Mouse (Mus musculus) yolk sac, embryonic 10.5 days (tissue): ENCODE results near the gene Mcl1.
A peak's percentile ranks its signal among the peaks of the same experiment; 100 is the strongest.
"Not testable (repeated sequence)": the region's sequence is repeated elsewhere in the genome, so short reads cannot be mapped to it uniquely, and the experiment has no call there.

Experiments used
- DNase-seq: peaks from one replicate; pipeline ENCODE4 v3.0.0-alpha.2; 2017; ENCODE audit warnings: low spot score

Gene Mcl1

DNA sequence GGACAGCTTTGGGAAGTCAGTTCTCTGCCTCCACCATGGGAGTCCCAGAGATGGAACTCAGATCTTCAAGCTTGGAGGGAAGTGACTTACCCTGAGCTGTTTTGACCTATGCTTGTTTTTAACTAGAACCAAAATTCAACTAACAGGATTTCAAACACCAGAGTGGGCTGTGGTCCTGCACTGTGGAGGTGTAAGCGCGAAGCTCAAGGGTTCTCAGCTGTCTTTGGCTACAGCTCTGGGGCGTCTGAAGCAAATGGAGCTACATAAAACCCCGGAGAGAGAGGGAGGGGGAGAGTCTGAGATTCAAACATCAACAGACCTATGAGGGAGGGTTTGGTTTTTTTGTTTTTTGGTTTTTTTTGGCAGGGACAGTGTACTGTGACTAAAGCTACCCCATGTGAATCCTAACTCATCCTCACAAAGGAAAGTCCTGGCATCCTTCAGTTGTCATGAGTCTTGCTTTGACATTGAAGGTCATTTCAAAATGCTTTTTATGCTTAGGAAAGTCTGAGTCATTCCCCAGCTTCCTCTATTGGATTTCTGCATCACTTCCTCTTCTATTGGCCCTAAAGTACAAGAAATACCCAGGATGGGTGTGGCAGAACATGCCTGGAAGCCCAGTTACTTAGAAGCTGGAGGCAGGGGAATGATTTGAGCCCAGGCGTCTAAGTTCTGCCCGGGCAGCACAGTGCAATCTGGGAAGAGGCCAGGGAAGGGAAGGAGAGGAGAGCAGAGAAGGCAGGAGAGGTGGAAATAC, 8.1 kb upstream of the Mcl1 start:
- DNase-seq = no peak

DNA sequence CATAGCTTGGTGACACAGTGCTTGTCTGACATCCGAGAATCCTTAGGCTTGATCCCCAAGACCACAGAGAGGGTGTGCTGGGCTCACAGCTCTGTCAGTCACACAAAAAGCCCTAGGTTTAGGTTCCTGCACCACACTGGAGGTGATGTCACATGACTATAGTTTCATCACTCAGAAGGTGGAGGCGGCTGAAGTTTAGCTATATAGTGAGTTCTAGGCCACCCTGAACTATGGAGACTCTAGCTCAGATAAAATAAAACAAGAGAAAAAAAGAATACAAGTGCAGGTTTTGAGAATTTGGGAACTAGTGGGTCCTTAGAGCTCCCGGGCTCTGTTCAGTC, 7.6 kb upstream of the Mcl1 start:
- DNase-seq = no peak

DNA sequence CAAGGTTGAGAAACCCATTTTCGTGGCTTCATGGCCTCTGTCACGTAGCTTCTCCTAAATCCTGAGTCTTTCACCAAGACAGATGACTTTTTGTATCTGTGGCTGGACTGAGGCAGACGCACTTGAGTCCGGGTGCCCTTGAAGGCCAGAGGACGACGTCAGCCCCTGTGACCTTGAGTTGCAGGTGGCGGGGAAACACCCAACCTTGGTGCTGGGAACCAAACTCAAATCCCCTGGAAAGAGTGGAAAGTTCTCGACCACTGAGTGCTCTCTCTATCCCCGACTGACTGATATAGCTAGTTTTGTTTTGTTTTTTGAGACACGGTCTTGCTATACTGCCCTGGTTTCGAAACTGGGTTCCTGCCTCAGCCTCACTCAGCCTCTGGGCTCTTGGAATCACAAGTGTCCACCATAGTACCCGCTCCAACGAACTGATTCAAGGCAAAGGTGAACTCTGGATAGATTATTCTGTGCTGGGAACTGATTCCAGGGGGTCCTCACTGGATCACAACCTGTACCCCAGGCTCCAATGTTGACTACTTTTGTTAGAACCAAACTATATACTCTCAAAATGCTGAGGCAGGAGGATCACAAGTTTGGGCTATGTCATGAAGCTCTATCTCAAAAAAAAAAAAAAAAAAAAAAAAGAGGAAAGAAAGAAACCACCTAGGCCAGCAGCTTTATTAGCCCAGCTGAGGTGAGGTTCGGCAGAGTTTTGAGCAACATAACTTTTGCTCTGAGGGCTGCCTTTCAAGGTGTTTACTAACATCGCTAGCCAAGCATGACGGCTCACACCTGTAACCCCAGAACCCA, 7.0 kb upstream of the Mcl1 start:
- DNase-seq = no peak

GRCm38 (mm10) chr3:95652204-95652811, 6.3 kb upstream of the Mcl1 start:
- DNase-seq = no peak

GRCm38 (mm10) chr3:95652871-95653270, 5.7 kb upstream of the Mcl1 start:
- DNase-seq = no peak

DNA sequence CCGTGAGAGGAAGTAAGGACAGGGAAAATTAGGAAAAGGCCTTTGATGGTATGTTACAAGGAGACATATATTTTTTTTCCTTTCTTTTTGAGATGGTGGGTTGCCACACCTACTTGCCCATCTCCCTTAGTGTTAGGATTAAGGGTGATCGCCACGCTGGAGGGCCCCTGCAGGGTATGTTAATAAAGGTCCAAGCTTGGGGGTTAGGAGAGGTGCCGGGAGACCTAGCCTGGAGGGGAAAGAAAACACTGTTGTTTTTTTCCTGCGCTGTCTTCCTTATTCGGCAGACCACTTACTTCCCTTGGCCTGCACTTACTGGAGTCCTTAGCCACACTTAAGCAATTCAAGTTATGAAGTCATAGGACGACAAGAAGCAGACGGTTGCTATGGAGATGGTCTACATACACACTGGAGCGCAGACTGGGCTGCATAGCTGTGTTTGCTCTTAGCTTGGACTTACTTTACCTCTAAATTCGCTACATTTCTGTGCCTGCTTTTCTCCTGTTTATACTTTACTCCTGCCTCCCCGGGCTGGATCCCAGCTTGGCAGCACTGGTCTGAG, 5.0 kb upstream of the Mcl1 start:
- peak; percentile 57 for DNase-seq

- not testable (repeated sequence) for DNase-seq
Observed at GRCm38 (mm10) chr3:95654371-95654770, 4.2 kb upstream of the Mcl1 start.

GRCm38 (mm10) chr3:95655437-95655836, 3.2 kb upstream of the Mcl1 start:
- no peak for DNase-seq

DNA sequence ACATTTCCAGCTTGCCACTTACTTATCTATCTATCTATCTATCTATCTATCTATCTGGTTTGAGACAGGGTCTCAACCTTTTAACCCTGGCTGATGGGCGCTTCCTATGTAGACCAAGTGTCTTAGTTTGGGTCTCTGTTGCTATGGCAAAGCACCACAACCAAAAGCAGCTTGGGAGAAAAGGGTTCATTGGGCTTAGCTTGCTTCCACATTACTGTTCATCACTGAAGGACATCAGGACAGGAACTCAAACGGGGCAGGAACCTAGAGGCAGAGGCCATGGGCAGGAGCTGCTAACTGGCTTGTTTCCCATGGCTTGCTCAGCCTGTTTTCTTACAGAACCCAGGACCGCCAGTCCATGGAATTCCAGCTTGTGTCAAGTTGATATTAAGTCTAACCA, 1.5 kb upstream of the Mcl1 start:
- DNase-seq = no peak

DNA sequence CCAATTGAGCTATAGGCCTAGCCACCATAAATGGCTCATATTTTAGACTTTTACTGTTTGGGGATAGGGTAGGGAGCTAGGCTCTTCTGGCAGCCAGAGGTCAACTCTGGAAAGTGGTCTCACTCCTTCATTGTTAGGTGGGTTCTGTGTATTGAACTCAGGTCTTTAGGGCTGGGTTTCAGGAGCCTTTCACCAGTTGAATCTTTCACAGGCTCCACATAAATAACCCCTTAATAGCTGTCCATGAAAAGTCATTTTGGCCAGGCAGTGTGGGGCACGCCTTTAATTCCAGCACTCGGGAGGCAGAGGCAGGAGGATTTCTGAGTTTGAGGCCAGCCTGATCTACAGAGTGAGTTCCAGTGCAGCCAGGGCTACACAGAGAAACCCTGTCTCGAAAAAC, 877 bp upstream of the Mcl1 start:
- DNase-seq = no peak

DNA sequence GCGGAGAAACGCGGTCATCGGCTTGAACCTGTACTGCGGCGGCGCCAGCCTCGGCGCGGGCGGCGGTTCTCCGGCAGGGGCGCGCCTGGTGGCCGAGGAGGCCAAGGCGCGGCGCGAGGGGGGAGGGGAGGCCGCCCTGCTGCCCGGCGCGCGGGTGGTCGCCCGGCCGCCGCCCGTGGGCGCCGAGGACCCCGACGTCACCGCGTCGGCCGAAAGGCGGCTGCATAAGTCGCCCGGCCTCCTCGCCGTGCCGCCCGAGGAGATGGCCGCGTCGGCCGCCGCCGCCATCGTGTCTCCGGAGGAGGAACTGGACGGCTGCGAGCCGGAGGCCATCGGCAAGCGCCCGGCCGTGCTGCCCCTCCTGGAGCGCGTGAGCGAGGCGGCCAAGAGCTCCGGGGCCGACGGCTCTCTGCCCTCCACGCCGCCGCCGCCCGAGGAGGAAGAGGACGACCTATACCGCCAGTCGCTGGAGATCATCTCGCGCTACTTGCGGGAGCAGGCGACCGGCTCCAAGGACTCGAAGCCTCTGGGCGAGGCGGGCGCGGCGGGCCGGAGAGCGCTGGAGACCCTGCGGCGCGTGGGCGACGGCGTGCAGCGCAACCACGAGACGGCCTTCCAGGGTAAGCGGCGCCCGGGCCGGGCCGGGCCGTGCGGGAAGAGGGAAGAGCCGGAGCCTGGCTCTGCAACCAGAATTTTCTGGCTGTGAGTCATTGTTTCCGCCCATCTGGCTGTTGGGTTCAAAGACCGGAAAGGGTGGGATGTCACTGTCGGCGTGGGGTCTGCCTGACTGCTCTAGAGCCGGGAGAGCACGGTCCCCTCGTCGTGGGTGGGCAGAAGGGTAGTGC, 502 bp downstream of the Mcl1 start:
- DNase-seq = peak; percentile 83

GRCm38 (mm10) chr3:95659948-95660347, 1.4 kb downstream of the Mcl1 start:
- DNase-seq = no peak

DNA sequence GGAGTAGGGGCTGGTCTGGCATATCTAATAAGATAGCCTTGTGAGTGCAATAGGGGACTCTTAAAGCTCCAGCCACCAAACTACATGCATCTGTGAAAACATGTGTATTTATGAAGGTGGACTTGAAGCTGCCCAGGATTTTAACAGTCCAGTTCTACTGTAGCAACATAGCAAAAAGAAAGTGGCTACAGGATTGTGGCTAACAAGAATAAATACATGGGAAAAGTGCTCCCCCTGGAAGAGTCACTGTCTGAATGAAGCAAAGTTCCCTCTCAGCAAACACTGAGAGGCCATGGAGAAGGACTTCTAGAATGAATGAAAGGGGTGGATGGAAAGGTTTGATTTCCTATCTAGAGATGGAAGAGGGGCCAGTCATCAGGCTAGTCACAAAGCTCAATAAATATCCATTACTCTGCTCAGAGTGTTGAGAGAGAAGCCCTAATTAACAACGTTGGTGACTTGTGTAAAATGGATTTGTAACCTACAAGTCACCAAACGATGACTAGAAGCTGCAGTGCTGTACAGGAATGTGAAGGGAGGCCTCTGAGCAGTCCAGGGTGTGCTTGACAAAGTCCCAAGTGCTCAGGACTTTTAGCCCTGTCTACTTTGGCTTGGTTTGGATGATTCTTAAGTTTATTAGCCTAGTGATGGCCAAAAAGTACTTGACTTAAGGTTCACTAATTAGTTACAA, 2.3 kb downstream of the Mcl1 start:
- no peak for DNase-seq

DNA sequence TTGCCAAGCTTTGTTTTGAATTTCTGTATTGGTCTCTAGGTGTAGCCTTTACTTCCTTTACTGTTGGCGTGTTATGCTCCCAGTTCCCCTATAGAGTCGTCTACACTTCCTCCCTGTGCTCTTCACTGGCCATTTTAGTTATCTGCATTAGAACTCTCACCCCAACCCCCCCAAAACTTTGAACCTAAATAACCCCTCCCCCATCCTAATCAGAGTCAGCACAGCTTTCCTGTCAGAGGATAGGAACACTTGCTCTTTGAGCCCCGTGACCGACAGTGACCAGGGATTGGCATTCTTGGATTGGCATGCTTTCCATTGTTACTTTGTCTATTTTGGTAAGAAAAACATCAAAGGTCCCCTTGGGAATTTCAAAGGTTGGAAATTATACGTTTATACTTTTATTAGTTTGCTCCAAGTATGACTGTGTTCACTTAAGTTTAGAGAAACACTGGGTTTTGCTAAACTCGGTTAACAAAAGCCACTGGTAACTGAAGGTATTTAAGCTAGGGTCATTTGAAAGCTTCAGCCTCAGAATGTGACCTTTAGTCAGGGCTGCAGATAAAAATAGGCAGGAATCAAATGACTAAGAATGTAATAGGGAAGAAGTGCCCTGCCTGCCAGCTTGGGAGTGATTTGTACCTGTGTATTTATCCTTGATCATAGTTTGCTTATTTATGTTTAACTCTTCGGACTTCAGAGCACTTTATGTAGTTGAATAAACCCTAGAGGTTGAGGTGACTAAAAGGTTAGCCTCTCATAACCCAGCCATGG, 3.5 kb downstream of the Mcl1 start:
- DNase-seq = peak; percentile 64

DNA sequence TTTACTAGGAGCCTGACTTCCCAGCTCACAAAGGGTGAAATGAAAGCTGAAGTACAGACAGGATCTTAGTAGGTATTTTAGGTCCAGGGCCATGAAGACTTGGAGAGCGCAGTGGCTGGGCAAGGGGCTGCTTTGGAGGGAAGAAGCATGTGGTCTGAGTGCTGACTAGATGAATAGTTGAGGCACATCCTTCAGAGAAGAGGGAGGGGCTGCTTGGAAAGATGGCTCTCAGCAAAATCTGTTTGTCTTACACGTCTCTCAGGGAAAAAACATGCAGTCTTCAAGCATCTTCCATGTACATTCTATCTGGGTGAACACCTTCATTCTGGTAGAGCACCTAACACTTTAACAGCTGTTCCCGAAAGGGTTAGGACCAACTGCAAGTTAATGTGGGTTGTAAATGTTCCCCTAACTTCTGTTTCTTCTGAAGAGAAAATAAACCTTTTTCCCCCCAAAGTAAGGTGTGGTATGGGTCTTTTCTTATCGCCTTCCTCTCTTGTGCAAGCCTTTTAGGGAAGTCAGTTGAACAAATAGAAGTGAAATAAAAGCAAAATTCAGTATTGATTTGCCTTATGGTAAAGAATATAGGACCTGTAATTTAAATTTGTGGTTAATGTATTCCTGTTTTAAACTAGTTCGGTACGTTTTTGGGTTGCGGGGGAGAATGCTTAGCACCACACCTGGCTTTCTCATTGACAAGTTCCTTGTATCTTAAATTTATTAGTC, 4.3 kb downstream of the Mcl1 start:
- no peak for DNase-seq

DNA sequence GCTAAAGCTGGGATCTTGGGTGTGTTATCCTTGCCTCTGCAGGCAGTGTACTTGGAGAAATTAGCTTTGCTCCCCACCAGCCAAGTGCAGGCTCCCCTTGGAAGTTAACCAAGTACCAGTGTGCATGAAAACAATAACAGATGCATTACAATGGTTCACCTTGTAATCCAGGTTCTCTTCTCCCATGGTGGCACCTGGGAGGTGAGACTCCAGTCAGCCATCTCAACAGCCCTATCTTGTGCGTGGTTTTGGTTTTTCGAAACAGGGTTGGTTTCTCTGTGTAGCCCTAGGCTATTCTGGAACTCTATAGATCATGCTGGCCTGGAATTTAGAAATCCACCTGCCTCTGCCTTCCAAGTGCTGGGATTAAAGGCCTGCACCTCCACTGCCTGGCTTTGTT, 4.9 kb downstream of the Mcl1 start:
- DNase-seq = no peak

GRCm38 (mm10) chr3:95663969-95664608, 5.5 kb downstream of the Mcl1 start:
- DNase-seq = no peak

- DNase-seq = no peak
Observed at GRCm38 (mm10) chr3:95664940-95665352, 6.4 kb downstream of the Mcl1 start.

GRCm38 (mm10) chr3:95666124-95666844, 7.7 kb downstream of the Mcl1 start:
- peak; percentile 92 for DNase-seq
